Mouse (Mus musculus) effector memory CD4-positive, alpha-beta T cell, adult 7 months (primary cell): ENCODE results near the gene Hsd17b14. TPM values are rescaled to one million over a fixed set of nuclear protein-coding genes. Genes with fewer than 3 reads are reported as not detected.

Experiments used
- polyA plus RNA-seq: library from polyadenylated mRNA; unstranded; fragments of 100-300 nt; shearing (Covaris generic); gene quantifications from one replicate; pipeline ENCODE4 v1.2.1, GENCODE M21; 2017

The Hsd17b14 gene
- polyA plus RNA-seq, result 2.0 TPM

DNA sequence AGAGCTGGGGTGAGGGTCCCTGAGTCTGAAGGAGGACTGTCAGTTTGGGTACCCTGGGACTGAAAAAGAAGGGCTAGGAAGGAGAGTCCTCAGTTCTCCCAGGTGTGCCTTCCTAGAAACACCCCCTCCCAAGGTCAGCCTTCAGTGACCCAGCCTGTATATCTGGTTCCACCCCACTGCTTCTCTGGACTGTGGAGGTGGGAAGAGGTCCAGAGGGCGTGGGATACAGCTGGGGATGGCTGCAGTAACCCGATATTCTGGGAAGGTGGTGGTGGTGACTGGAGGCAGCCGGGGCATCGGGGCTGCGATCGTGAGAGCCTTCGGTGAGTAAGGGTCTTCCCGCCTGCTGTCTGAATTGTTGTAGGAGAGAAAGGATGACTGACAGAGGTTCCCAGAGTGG, at the start of gene Hsd17b14:
Gene Hsd17b14 (plus strand): TSS at position 150 of the 400 bp plus-strand sequence.

DNA sequence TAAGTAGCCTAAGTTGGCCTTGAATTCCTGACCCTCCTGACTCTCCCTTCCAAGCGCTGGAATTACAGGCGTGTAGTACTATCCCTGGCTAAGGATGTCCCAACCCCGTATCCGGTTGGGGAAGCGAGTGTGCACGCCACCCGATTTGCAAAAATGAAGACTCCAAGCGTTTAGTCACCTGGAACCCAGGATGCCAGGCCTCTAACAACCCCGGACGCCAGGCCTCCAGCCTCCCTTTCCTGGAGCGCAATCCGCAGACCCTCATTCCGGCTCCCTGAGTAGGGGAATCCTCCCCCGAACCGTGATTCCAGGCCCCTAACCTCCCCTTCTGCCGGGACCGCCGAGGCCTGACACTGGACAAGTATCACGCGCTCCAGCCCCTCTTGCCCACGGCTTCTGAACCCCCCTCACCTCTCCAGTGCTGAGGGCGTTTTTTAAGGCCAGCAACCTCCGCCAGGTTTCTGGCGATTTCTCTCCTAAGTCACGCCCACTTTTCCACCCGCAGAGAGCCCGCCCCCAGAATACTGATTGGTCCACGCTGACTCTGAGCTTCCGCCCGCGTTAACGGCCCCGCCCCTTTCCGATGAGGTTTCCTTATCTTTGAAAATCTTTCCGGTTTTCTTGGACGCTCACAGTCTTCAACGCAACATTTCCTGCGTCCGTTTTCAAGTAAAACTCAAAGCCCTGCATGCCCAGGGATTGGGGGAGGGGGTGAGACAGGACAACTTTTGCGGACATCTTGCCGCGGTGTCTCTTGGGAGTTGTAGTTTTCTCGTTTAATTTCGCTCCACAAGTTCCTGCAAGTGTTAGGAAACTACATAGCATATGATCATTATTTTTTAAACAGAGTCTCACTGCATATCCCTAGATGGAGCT, 44.5 kb upstream of the Hsd17b14 start, which contains the start of gene Nucb1:
Gene Nucb1 (minus strand): TSS at position 495 of the 876 bp plus-strand sequence.

DNA sequence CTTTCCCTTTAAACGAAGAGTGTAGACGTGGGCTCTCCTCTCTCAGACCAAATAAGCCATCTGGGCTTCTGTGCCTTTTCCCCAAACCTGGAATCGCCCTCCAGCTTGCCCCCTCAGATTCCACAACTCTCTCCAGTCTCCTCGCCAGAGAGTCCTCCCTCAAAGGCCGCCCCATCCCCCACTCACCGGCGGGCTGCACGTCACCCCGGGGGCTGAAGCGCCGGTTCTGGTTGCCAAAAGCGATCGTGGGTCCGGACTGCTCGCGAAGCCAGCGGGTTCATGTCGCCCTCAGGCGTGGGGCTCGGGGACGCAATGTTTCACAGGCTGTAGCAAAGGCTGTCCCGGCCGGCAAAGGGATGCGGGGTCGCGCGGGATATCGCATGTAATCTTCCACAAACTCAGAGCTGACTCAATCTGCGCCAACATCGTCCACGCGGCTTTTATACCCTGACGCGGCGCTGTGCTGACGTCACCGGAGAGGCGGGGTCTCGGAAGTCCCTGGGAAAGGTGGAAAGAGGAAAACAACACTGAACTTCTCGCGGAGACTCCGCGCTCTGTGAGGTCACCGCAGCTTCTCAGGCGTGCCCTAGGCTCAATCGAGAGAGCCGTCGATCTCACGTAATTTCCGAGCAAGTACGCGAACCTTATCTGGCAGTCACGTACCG, 28.8 kb upstream of the Hsd17b14 start, which contains the start of the genes Ppp1r15a and Plekha4:
Gene Ppp1r15a (minus strand): TSS at position 460 of the 665 bp plus-strand sequence.
Gene Plekha4 (plus strand): TSS at position 522 of the 665 bp plus-strand sequence.

DNA sequence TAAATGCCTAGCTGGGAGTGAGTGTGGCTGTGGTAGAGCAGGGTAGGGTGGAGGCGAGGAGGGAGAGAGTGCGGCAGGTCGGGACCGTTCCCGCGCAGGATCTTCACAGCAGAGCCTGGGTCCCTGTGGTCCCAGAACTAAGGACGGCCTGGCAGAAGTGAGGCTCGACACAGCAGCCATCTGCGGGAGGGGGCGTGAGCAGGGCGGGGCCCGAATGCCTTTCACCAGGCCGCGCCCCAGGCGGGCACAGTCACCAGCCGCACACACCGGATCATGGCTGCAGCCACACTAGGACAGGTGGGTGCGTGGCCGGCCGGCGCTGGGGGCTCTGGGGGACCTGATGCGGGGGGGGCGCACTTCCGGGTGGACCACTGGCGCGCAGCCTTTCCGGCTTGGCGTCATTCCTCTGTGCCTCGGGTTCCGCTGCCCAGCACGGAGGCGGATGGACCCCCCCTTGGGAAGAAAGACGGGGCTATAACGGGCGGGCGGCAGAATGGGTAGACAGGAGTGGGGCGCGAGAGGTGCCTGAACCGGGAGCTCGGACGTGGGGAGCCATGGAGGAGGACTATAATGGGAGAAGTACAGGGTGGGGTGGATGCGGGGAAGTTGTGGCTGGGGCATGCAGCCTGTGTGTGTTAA, 15.5 kb downstream of the Hsd17b14 start, which contains the start of gene Bcat2:
Gene Bcat2 (plus strand): TSS at position 51 of the 639 bp plus-strand sequence.

DNA sequence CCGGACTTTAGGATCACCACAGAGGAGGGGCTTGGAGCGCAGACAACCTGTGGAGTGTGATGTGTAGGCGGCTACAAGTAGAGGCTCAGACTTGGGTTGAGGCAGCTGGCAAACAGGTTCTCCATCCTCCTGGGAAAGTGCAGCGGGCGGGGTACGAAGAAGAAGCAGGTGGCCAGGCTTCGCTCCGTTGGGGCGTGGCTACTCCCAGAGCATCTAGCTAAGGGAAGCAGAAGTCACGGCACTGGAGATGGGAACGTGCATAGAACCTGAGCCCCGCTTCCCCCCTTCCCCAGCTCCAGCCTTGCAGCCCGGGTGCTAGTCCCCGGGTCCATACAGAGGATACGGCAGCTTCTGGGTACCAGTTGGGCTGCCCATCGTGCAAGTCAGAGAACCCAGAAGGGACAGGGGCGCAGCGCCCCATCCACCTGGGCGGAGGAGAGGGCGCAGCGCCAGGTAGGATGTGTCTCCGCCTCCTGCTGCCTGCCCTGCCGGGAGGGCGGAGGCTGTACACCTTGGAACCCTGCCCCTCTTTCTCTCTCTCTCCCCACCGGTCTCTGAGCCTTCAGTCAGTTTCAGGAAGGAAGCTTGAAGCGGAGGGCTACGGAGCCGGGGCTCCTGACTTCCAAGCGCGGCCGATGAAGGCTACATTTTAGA, 62.5 kb downstream of the Hsd17b14 start, which contains the start of gene Fut1:
Gene Fut1 (plus strand): TSS at position 248 of the 654 bp plus-strand sequence.

Other genes with a start within 250 kb of the Hsd17b14 start
- 5.0 TPM for gene Trpm4, start 221.1 kb upstream of the Hsd17b14 start, polyA plus RNA-seq
- not detected for gene Hrc, start 219.6 kb upstream of the Hsd17b14 start, polyA plus RNA-seq
- gene Ppfia3, start 187.9 kb upstream of the Hsd17b14 start, polyA plus RNA-seq, result 0.12 TPM
- gene Lin7b, start 184.3 kb upstream of the Hsd17b14 start, polyA plus RNA-seq, result not detected
- gene Snrnp70, start 159.2 kb upstream of the Hsd17b14 start, polyA plus RNA-seq, result 211 TPM
- gene Kcna7, start 149.2 kb upstream of the Hsd17b14 start, polyA plus RNA-seq, result not detected
- gene Ntf5, start 141.2 kb upstream of the Hsd17b14 start, polyA plus RNA-seq, result 0.60 TPM
- not detected for gene Lhb, start 134.1 kb upstream of the Hsd17b14 start, polyA plus RNA-seq
- 3.2 TPM for gene Gys1, start 120.0 kb upstream of the Hsd17b14 start, polyA plus RNA-seq
- gene Ruvbl2, start 116.8 kb upstream of the Hsd17b14 start, polyA plus RNA-seq, result 32.3 TPM
- 2,366 TPM for gene Ftl1, start 95.0 kb upstream of the Hsd17b14 start, polyA plus RNA-seq
- 236 TPM for gene Bax, start 88.0 kb upstream of the Hsd17b14 start, polyA plus RNA-seq
- gene Tulp2, start 73.0 kb upstream of the Hsd17b14 start, polyA plus RNA-seq, result 1.3 TPM
- 0.89 TPM for gene Gm45808, start 68.1 kb upstream of the Hsd17b14 start, polyA plus RNA-seq
- 0.80 TPM for gene Dhdh, start 66.1 kb upstream of the Hsd17b14 start, polyA plus RNA-seq
- 218 TPM for gene Nucb1, start 44.5 kb upstream of the Hsd17b14 start, polyA plus RNA-seq
- 751 TPM for gene Ppp1r15a, start 28.6 kb upstream of the Hsd17b14 start, polyA plus RNA-seq
- gene Plekha4, start 28.6 kb upstream of the Hsd17b14 start, polyA plus RNA-seq, result 1.3 TPM
- gene Bcat2, start 15.3 kb downstream of the Hsd17b14 start, polyA plus RNA-seq, result 38.0 TPM
- gene Fgf21, start 60.6 kb downstream of the Hsd17b14 start, polyA plus RNA-seq, result not detected
- gene Fut1, start 62.4 kb downstream of the Hsd17b14 start, polyA plus RNA-seq, result 1.2 TPM
- not detected for gene Izumo1, start 66.9 kb downstream of the Hsd17b14 start, polyA plus RNA-seq
- not detected for gene Rasip1, start 72.6 kb downstream of the Hsd17b14 start, polyA plus RNA-seq
- 1.1 TPM for gene Mamstr, start 85.1 kb downstream of the Hsd17b14 start, polyA plus RNA-seq
- gene Fut2, start 111.5 kb downstream of the Hsd17b14 start, polyA plus RNA-seq, result 0.89 TPM
- gene Ntn5, start 129.1 kb downstream of the Hsd17b14 start, polyA plus RNA-seq, result not detected
- gene Sec1, start 139.5 kb downstream of the Hsd17b14 start, polyA plus RNA-seq, result not detected
- gene Car11, start 144.9 kb downstream of the Hsd17b14 start, polyA plus RNA-seq, result 1.3 TPM
- 7.4 TPM for gene Dbp, start 150.2 kb downstream of the Hsd17b14 start, polyA plus RNA-seq
- 1,531 TPM for gene Rpl18, start 160.6 kb downstream of the Hsd17b14 start, polyA plus RNA-seq
- 17.9 TPM for gene Sphk2, start 163.1 kb downstream of the Hsd17b14 start, polyA plus RNA-seq
- gene Fam83e, start 166.3 kb downstream of the Hsd17b14 start, polyA plus RNA-seq, result 0.57 TPM
- gene Spaca4, start 170.9 kb downstream of the Hsd17b14 start, polyA plus RNA-seq, result not detected
- gene Lmtk3, start 228.8 kb downstream of the Hsd17b14 start, polyA plus RNA-seq, result 0.13 TPM
- gene Sult2b1, start 229.8 kb downstream of the Hsd17b14 start, polyA plus RNA-seq, result 13.1 TPM